Mouse (Mus musculus) frontal cortex, adult (tissue): ENCODE data around the gene Srrd.

Source experiments
- ATAC-seq: cut with Nextera tagmentation; 2 replicates; pipeline ENCODE4 v1.9.2; 2017; ENCODE audit warnings: mild to moderate bottlenecking, moderate library complexity, mixed read lengths; ENCODE audit not compliant: low TSS enrichment

Gene Srrd

DNA sequence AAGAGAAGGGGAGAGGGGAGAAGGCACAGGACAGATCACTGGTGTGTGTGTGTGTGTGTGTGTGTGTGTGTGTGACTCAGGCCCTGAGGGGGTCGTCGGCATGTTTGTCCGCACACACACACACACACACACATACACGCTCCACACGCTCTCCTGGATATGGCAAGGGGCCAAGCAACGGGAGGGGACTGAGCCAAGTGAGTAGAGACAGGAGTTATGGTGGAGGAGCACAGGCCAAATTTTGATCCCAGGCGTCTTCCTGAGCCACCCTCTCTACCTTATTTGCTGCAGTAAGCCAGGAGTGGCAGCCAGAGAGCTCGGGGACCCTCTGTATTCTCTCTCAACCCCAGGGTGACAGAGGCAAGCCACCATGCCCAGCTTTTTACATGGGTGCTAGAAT lies 53.6 kb downstream of the Srrd start:
- ATAC-seq = no peak

DNA sequence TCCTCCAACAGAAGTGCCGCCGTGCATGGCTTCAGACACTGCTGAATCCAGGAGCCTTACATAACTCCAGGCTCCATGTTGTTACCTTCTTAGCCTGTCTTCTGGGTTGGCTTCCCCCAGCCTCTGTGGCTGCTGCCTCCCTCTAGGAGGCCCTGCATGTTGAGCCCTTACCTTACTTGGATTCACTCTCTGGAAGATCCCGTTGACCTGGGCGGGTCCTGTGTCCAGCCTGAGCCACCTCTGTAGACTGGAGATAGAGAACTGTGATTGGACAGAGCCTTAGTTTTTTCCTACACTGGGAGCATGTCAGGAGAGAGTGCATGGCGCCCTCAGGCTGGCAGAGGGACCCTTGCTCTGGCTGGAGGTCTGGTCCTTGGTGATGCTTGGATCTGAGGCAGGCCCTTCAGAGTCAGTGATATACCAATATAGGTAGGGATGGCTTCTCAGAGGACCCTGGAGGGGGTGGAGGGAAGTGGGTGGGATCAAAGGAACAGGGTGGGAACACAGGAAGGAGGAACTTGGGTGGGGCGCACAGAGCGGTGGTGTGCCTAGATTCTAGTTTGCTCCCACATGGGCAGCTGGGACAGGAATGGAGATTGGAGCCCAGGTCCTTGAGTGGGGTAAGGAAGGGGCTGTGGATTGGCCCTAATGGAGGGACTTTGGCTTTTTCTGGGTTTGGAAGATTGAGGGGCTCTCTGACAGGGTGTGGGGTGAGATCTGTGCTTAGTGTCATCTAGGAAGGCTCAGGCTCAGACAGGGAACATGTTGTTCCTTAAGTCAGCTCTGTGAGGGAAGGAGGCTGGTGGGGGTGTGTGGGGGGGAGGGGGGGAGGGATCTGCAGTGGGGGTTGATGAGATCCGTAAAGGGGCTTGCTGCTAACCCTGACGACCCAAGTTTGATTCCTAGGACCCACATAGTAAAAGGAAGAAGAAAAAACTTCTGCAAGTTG lies 54.4 kb downstream of the Srrd start:
- ATAC-seq = no peak

DNA sequence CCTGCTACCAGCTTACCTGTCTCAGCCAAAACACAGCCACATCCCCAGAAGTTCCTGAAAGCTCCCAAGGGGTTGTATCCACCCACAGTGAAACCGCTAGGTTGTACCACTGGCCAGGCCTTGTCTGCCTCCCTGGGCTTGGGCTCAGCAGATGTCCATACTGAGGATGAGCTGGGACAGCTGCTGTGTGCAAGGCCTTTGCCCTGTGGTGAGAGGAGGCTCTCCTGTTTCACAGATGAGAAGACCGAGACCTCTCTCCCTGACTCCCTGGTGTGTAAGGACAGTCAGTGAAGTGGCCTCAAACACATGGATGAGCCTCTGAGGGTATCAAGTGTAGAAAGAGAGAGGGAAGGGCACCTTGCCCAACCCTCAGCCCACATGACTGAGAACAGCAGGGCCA lies 55.2 kb downstream of the Srrd start:
- no peak for ATAC-seq
